Mouse (Mus musculus) heart, postnatal 0 days (tissue): ENCODE measurements around the gene Art4. TPM values are rescaled to one million over a fixed set of nuclear protein-coding genes. Genes with fewer than 3 reads are reported as not detected.
"Not testable (repeated sequence)": the region's sequence is repeated elsewhere in the genome, so short reads cannot be mapped to it uniquely, and the experiment has no call there.

Source experiments
- ATAC-seq: fragments of 200-750 bp; cut with Nextera tagmentation; 2 replicates; pipeline ENCODE4 v1.8.0; 2017; ENCODE audit warnings: low read depth, moderate number of reproducible peaks, moderate library complexity; ENCODE audit not compliant: insufficient read depth
- DNase-seq: peaks from one replicate; pipeline ENCODE4 v3.0.0-alpha.2; 2016; ENCODE audit warnings: low spot score
- H3K27ac ChIP-seq: fragments of 300-500 bp; sonication (generic); 2 replicates; pipeline ENCODE4 v1.5.1; 2014; ENCODE audit warnings: low read depth, mild to moderate bottlenecking
- H3K27me3 ChIP-seq: fragments of 300-500 bp; sonication (generic); 2 replicates; pipeline ENCODE4 v1.6.1; 2014; ENCODE audit warnings: low read length, mixed read lengths; ENCODE audit not compliant: control insufficient read depth, insufficient read depth
- H3K36me3 ChIP-seq: fragments of 300-500 bp; sonication (generic); replicated peaks from 2 replicates; pipeline ENCODE4 v1.6.1; 2014; ENCODE audit warnings: low read length, mixed read lengths; ENCODE audit not compliant: control insufficient read depth, insufficient read depth
- H3K4me1 ChIP-seq: fragments of 300-500 bp; sonication (generic); 2 replicates; pipeline ENCODE4 v1.6.1; 2014; ENCODE audit warnings: antibody characterized with exemption; ENCODE audit not compliant: control insufficient read depth, insufficient read depth
- H3K4me2 ChIP-seq: fragments of 300-500 bp; sonication (generic); 2 replicates; pipeline ENCODE4 v1.6.1; 2014; ENCODE audit warnings: low read depth, mild to moderate bottlenecking, low read length, moderate library complexity
- H3K4me3 ChIP-seq: fragments of 300-500 bp; sonication (generic); 2 replicates; pipeline ENCODE4 v1.5.1; 2014; ENCODE audit warnings: low read depth, low read length
- H3K9ac ChIP-seq: fragments of 300-500 bp; sonication (generic); replicated peaks from 2 replicates; pipeline ENCODE4 v1.6.1; 2014; ENCODE audit warnings: low read depth, low read length, mixed read lengths
- H3K9me3 ChIP-seq: fragments of 300-500 bp; sonication (generic); replicated peaks from 2 replicates; pipeline ENCODE4 v1.6.1; 2016; ENCODE audit warnings: low read length; ENCODE audit not compliant: control insufficient read depth
- CTCF ChIP-seq: IDR thresholded peaks from 2 replicates; pipeline ENCODE4 v1.5.1; 2016; ENCODE audit warnings: antibody characterized with exemption, control low read depth, low read depth
- EP300 ChIP-seq: IDR thresholded peaks from 2 replicates; pipeline ENCODE4 v1.6.1; 2016; ENCODE audit warnings: antibody characterized with exemption, low read depth
- WGBS: fragments of 180-500 bp; shearing (Covaris S2); extraction: QIAGEN DNeasy Blood & Tissue Kit; methylation state at CpG from one replicate; pipeline ENCODE4 v1.1.7; 2014; 5-methylcytosine and 5-hydroxymethylcytosine counted together
- polyA plus RNA-seq: library from polyadenylated mRNA; unstranded; fragments of >200 nt; fragmentation: Nextera tagmentation; extraction: Ambion mirVana; gene quantifications from 2 replicates; pipeline ENCODE4 v1.2.1, GENCODE M21; 2015
- total RNA-seq: library from RNA; depleted of rRNA; stranded (reverse); fragments of >200 nt; gene quantifications from 2 replicates; pipeline ENCODE4 v1.2.3, GENCODE M21; 2014; ENCODE audit warnings: low replicate concordance

The Art4 gene
- total and polyA plus RNA-seq, 2 experiments from 2014 or later, result 8.7 to 19.3 TPM

GRCm38 (mm10) chr6:136894532-136895339 is 37.2 kb upstream of the Art4 start:
- Histone ChIP-seq H3K4me1 (peaks cover 9% of the 10 kb centered on the region), H3K27ac (peak overlapping the region; percentile 73), H3K9me3 (no peaks in the 10 kb centered on the region), H3K27me3 (no peaks in the 10 kb centered on the region), H3K4me2 (no peak overlapping the region), H3K9ac (no peak overlapping the region), H3K36me3 (no peaks in the 10 kb centered on the region), H3K4me3 (no peak overlapping the region)
- DNase-seq (no peak), ATAC-seq (no peak)
- 46% methylated on average over 15 of the region's 15 CpGs for WGBS
- no peak for TF ChIP-seq CTCF
- no peak for TF ChIP-seq EP300

DNA sequence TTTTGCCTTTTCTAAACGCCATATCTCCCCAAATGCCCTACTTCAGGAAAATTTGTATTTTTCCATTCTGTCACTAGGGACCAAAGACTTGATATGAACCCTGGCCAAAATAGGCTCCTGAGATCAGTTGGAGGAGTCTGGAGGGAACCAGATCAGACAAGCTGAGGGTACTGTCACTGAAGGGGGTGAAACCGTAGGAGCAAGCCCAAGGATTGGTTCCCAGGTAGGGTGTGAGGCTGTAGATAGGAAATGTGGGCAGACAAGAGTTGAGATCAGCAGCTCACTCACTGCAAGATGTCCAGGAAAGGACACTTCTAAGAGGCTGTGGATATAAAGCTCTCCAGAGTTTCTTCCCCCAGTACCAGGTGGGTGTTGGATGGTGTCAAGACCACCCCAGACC is 34.5 kb upstream of the Art4 start:
- Histone ChIP-seq H3K27ac (0 out of 2 replicates have a peak overlapping the region, but pooled peaks have one; percentile 25), H3K9ac (no peak overlapping the region)
- 41% methylated on average over 2 of the region's 2 CpGs for WGBS

GRCm38 (mm10) chr6:136889554-136889953 is 32.0 kb upstream of the Art4 start:
- no peak for TF ChIP-seq EP300
- no peak for TF ChIP-seq CTCF
- Histone ChIP-seq H3K4me2 (no peak overlapping the region), H3K27me3 (no peaks in the 10 kb centered on the region), H3K9ac (no peak overlapping the region), H3K9me3 (no peaks in the 10 kb centered on the region), H3K4me3 (no peak overlapping the region), H3K27ac (no peak overlapping the region), H3K4me1 (peaks cover 9% of the 10 kb centered on the region), H3K36me3 (no peaks in the 10 kb centered on the region)
- DNase-seq, result no peak
- 71% methylated on average over 6 of the region's 6 CpGs for WGBS
- no peak for ATAC-seq

More for the DNA sequence above, 34.5 kb upstream of the Art4 start:
- no peak for DNase-seq
- ATAC-seq, result no peak
- Histone ChIP-seq H3K4me2 (no peak overlapping the region), H3K9me3 (no peaks in the 10 kb centered on the region), H3K4me3 (no peak overlapping the region), H3K4me1 (peaks cover 9% of the 10 kb centered on the region), H3K27me3 (no peaks in the 10 kb centered on the region), H3K36me3 (no peaks in the 10 kb centered on the region)
- no peak for TF ChIP-seq CTCF
- no peak for TF ChIP-seq EP300

GRCm38 (mm10) chr6:136889067-136889466 is 31.5 kb upstream of the Art4 start:
- no peak overlapping the region for H3K4me2 ChIP-seq
- no peak for ATAC-seq
- no peak for DNase-seq
- no peak overlapping the region for H3K27ac ChIP-seq
- H3K9ac ChIP-seq, result no peak overlapping the region
- 91% methylated on average over 6 of the region's 6 CpGs for WGBS
- TF ChIP-seq CTCF (no peak), EP300 (no peak)
- no peak overlapping the region for H3K4me3 ChIP-seq
- no peaks in the 10 kb centered on the region for H3K9me3 ChIP-seq
- no peaks in the 10 kb centered on the region for H3K27me3 ChIP-seq
- H3K4me1 ChIP-seq, result peaks cover 9% of the 10 kb centered on the region
- no peaks in the 10 kb centered on the region for H3K36me3 ChIP-seq

DNA sequence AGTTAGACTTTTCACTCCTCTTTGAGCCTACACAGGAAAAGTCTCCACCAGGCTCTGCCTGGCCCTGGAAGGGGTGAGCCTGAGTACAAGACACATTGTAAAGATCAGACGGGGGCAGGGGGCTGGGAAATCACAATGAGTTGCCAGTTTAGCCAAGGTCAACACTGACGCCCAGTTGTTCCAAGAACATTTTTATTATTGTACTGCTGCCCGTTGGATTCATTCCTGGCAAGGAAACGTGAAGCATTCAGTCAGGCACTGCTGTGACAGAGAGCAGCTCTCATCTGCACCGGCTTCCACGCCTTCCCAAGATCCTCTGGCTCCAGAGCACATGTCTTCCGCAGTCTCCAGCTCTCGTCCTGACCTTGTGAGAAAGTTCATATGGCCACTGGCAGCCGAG is 30.3 kb upstream of the Art4 start:
- H3K9me3 ChIP-seq, result no peaks in the 10 kb centered on the region
- TF ChIP-seq EP300 (peak; percentile 58; the same call in 1 of the 2 replicates), CTCF (no peak)
- H3K36me3 ChIP-seq, result no peaks in the 10 kb centered on the region
- ATAC-seq (peak; percentile 84), DNase-seq (peak; percentile 80)
- H3K27ac ChIP-seq, result peak overlapping the region; percentile 69
- no peaks in the 10 kb centered on the region for H3K27me3 ChIP-seq
- H3K9ac ChIP-seq, result no peak overlapping the region
- 18% methylated on average over 9 of the region's 9 CpGs for WGBS
- H3K4me1 ChIP-seq, result peaks cover 9% of the 10 kb centered on the region
- H3K4me2 ChIP-seq, result no peak overlapping the region
- H3K4me3 ChIP-seq, result no peak overlapping the region

DNA sequence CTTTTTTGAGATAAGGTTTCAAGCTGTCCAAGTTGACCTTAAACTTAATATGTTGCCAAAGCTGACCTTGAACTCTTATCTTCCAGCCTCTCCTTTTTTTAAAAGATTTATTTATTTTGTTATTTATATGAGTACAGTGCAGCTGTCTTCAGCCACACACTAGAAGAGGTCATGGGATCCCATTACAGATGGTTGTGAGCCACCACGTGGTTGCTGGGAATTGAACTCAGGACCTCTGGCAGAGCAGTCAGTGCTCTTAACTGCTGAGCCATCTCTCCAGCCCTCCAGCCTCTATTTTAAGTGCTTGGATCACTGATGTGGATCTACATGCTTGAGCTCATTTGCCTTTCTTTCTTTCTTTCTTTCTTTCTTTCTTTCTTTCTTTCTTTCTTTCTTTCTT is 27.2 kb upstream of the Art4 start:
- not testable (repeated sequence) for H3K27me3 ChIP-seq, H3K4me2 ChIP-seq, DNase-seq, H3K9me3 ChIP-seq, H3K4me1 ChIP-seq, ATAC-seq, H3K4me3 ChIP-seq, H3K9ac ChIP-seq, H3K36me3 ChIP-seq, H3K27ac ChIP-seq
- 69% methylated on average over 1 of the region's 1 CpGs for WGBS
